Mouse (Mus musculus): ENCODE results near the gene Clk3.
"Not testable (repeated sequence)": the region's sequence is repeated elsewhere in the genome, so short reads cannot be mapped to it uniquely, and the experiment has no call there.

The Clk3 gene

DNA sequence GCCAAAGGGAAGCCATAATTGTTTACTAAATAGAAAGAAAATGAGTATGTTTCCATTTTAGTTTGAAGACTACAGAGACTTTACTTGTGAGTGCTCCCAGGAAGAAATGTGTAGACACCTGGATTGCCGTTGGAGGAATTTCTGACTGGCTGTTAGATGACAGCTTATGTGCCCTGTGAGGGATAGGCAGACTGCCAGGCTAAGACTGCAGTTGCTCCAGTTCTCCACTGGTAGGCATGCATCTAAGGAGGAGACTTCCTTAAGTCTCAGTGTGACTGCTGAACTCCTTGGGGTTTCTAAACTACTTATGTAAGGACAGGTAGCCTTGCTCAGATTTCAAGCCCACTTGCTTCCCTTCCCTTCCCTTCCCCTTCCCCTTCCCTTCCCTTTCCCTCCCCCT lies 37.3 kb downstream of the Clk3 start:
- intact Hi-C loops (cut with DNase I): no loop called here

DNA sequence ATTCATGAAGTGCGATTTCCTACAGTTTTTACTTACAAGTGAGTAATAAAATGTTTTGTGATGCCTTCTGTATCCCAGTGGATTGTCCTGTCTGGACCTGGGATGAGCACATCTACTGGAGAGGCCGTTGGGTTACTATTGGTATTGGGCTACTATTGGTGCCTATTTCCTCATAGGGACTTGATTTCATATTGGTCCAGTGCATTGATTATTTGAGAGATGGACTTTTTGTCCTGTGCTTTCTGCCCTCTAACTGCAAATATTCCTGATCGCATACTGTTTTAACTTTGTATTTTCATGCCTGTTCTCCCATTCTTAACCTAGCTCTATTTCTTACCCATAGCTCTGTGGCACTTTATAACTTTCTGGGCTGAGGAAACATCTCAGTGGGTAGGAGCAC lies 41.0 kb downstream of the Clk3 start:
- intact Hi-C loops (cut with DNase I): no loop called here

DNA sequence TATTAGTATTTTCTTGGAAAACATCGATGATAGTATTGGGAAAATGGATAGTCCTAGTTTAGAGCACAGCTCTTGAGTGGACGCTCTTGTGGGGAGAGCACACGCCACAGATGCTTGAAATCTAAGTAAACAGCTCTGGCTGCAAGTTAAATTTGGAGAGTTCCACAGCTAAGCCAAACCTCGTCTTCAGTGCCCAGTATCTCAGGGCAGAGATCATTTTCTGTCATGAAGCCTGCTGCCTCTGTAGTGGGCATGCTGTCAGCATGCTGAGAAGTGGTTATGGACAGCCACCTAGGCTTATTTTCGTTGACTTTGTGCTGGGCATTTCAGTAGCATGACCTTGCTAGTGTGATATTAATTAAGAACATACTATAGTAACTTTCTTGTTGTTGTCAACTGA lies 41.9 kb downstream of the Clk3 start:
- intact Hi-C loops (cut with DNase I): no loop called here

DNA sequence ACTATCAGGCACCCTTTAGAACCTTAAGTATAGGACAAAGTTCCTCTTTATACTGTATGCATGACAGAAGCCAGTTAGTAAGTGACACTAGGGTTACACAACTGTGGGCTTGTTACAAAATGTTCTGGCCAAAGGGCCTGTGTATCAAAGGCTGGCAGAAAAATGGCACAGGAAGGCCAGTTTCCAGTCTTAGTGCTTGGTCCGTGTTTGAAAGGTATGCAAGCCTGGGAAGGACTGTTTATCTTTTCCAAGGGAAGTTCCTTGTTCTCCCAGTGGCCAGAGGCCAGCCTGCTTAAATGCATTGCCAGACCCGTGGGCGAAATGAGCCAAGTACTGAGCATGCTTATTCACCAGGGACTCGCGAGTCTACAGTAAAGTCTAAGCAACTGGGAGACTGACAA lies 42.3 kb downstream of the Clk3 start:
- intact Hi-C loops (cut with DNase I): no loop called here

GRCm38 (mm10) chr9:57722371-57722770 lies 43.3 kb downstream of the Clk3 start:
- intact Hi-C loops (cut with DNase I): no loop called here

DNA sequence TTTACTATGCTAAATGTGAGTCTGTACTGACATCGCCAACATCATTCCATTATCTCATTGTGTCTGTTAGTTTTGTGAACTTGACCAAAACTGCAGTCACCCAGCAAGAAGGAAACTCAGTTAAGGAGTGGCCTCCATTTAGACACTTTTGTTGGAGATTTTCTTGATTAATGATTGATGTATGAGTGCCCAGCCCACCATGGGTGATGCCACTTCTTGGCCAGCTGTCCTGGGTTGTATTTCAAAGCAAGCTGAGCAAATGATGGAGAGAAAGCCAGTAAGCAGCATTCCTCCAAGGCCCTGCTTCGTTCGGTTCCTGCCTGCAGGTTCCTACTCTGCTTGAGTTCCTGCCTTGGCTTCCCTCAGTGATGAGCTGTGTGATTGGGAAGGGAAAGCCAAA lies 44.9 kb downstream of the Clk3 start:
- intact Hi-C loops (cut with DNase I): no loop called here

DNA sequence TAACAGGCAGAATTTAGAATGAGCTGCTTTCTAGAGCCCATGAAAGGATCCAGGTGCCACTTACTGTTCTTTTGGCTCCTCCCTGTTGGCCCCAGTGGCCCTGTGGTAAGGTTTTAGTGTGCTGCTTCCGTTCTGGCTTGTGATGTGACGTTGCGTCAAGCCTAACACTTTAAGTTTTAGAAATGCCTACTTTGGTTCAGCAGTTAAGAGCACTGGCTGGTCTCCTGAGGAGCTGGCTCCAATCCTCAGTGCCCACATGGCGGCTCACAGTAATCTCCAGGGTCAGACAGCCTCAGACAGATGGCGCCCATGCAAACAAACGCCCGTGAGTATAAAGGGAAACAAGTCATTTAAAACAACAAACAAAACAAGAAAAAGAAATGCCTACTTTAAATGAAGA lies 47.3 kb downstream of the Clk3 start:
- intact Hi-C loops (cut with DNase I): no loop called here

- intact Hi-C loops (cut with DNase I): no loop called here
Observed at GRCm38 (mm10) chr9:57712194-57712593, 53.5 kb downstream of the Clk3 start.

DNA sequence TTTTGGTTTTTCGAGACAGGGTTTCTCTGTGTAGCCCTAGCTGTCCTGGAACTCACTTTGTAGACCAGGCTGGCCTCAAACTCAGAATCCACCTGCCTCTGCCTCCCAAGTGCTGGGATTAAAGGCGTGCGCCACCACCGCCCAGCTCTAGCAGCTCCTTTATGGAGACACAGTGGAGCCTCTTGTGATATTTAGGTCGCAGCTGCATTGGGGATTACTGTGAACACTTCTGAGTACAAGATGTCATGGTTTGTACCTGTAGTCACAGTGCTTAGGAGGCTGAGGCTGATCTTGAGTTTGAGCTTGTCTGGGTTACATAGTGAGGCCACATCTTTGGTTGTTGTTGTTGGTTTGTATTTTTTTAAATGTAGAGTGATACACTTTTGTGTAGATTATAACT lies 55.4 kb downstream of the Clk3 start:
- intact Hi-C loops (cut with DNase I): not testable (repeated sequence)

DNA sequence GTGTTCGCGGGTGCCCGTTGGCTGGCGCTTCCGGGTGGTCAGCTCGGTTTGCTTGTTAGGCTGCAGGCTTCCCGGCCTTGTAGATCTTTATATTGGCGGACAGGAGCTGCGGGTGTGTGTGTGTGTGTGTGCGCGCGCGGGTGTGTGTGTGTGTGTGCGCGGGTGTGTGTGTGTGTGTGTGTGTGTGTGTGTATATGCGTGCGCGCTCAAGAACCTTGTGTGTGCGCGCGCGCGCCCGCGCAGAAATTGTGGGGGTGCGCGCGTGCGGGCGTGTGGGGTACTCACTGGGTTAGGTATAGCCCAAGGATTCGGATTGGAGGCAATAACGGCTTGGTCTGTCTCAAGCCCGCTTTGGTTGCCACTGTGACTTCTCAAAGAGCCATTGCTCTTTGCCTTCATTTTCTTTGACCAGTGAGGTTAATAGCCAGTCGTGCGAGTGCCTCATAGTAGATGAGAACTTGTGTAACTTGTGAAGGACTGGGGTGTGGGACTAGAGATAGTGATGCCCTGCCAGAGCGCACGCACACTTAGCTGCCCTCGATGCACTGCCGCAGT lies 56.9 kb downstream of the Clk3 start:
- intact Hi-C loops (cut with DNase I): no loop called here

- intact Hi-C loops (cut with DNase I): no loop called here
Observed at GRCm38 (mm10) chr9:57708068-57708719, 57.5 kb downstream of the Clk3 start, which contains the start of gene Edc3. Gene Edc3, plus strand, starts transcription at chr9:57708540.

- intact Hi-C loops (cut with DNase I): no loop called here
Observed at GRCm38 (mm10) chr9:57706496-57706895, 59.2 kb downstream of the Clk3 start.

Data from adrenal gland (tissue).